Mouse (Mus musculus): ENCODE measurements around the gene Kdf1.

GRCm38 (mm10) chr4:133570066-133570466 lies 51.3 kb downstream of the Kdf1 start:
- TF ChIP-seq GATA1 (IDR thresholded peaks at IDR 0.05; ENCODE audit: low read length) (no peak), TAL1 (IDR thresholded peaks at IDR 0.05; ENCODE audit: low read length) (no peak)

All from erythroblast, embryonic 14.5 days (primary cell).